Mouse (Mus musculus) megakaryocyte, adult 5-6 weeks (primary cell): ENCODE measurements at regions not wholly inside any gene's neighbourhood (a gene's known extent, or its start where the extent isn't known, plus 50 kb on each side); places are given as distances from the start of the nearest gene placed in this dataset.

Source experiments
- ATAC-seq: 2 replicates; pipeline ENCODE4 v1.8.0; 2016; ENCODE audit warnings: mild to moderate bottlenecking, inconsistent platforms; ENCODE audit not compliant: poor library complexity, severe bottlenecking

GRCm38 (mm10) chr6:117104047-117104446 is 64.3 kb upstream of the Cxcl12 start:
- no peak for ATAC-seq

- ATAC-seq: no peak
Measured at GRCm38 (mm10) chr6:117104463-117104862, 63.9 kb upstream of the Cxcl12 start.

GRCm38 (mm10) chr6:117105182-117105589 is 63.1 kb upstream of the Cxcl12 start:
- ATAC-seq: no peak

GRCm38 (mm10) chr6:117110291-117110690 is 58.0 kb upstream of the Cxcl12 start:
- ATAC-seq: no peak

- ATAC-seq: no peak
Measured at GRCm38 (mm10) chr6:117114859-117115258, 53.5 kb upstream of the Cxcl12 start.

GRCm38 (mm10) chr6:117118081-117118480 is 50.3 kb upstream of the Cxcl12 start:
- no peak for ATAC-seq
